Mouse (Mus musculus) ES-E14 (cell line): ENCODE measurements at regions not wholly inside any gene's neighbourhood (a gene's known extent, or its start where the extent isn't known, plus 50 kb on each side); places are given as distances from the start of the nearest gene placed in this dataset.

ENCODE experiments used
- MAFK ChIP-seq: IDR thresholded peaks from 2 replicates; pipeline ENCODE4 v1.6.1; 2014; ENCODE audit warnings: mild to moderate bottlenecking, low read depth, low read length, inconsistent platforms; ENCODE audit not compliant: insufficient read depth
- ZC3H11A ChIP-seq: IDR thresholded peaks from 2 replicates; pipeline ENCODE4 v1.6.1; 2012; ENCODE audit warnings: low read depth, mild to moderate bottlenecking, inconsistent platforms, low read length, borderline replicate concordance
- ZNF384 ChIP-seq: IDR thresholded peaks from 2 replicates; pipeline ENCODE4 v1.6.1; 2012; ENCODE audit warnings: low read depth, low read length, inconsistent platforms

DNA sequence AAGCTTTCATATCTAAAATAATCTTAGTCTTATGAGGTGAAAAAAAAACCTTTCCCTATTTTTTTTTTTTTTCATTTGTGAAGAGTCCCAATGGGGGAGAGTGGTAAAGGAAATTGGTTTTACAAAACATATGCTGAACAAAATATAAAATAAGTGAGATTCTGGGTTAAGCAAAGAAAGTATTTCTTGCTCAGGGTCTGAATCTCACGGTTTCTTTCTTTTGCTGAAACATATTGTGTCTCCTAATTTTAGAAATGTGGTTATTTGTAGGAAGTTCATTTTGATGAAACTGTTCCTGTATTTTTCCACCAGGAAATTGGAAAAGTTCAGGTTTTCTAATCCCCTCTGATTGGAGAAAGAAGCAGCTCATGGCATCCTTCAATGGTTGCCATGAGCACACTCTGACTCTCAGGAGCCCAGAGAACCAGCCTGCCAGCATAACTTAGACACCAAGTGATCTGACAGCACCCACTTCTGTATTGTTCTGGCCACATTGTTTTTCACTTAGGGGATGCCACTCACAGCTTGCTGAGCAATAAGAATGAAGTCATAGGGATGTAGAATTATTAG lies 365.9 kb upstream of the Camk1g start:
- no peak for TF ChIP-seq ZNF384
- TF ChIP-seq ZC3H11A: no peak
- TF ChIP-seq MAFK: no peak
